Mouse (Mus musculus) urinary bladder, postnatal 36 days (tissue): Measurements from ENCODE around the gene Npm1.
A peak's percentile ranks its signal among the peaks of the same experiment; 100 is the strongest.

Experiments used
- DNase-seq, 2 experiments: peaks; one replicate each; pipeline ENCODE4 v3.0.0; 2022; ENCODE audit warnings: low spot score in 2 of 2, mixed read lengths in 1 of 2

The Npm1 gene

GRCm38 (mm10) chr11:33146143-33146497, 16.9 kb downstream of the Npm1 start:
- DNase-seq = peak; percentile 20 to 78

- DNase-seq = no peak
These were observed 17.5 kb downstream of the Npm1 start for GRCm38 (mm10) chr11:33145201-33146142.

GRCm38 (mm10) chr11:33143906-33144305, 19.1 kb downstream of the Npm1 start:
- DNase-seq = no peak

GRCm38 (mm10) chr11:33142801-33143200, 20.2 kb downstream of the Npm1 start:
- no peak for DNase-seq

- DNase-seq = peak in 1 of 2 experiments; percentile 0
These were observed 22.9 kb downstream of the Npm1 start for GRCm38 (mm10) chr11:33140111-33140460.

- DNase-seq = no peak
These were observed 23.4 kb downstream of the Npm1 start for GRCm38 (mm10) chr11:33139458-33140110.

- no peak for DNase-seq
These were observed 24.3 kb downstream of the Npm1 start for GRCm38 (mm10) chr11:33138686-33139085.

- DNase-seq = no peak
These were observed 28.5 kb downstream of the Npm1 start for GRCm38 (mm10) chr11:33134391-33134986.

GRCm38 (mm10) chr11:33132619-33133338, 30.2 kb downstream of the Npm1 start:
- DNase-seq = no peak

- DNase-seq = no peak
These were observed 35.9 kb downstream of the Npm1 start for GRCm38 (mm10) chr11:33127058-33127457.

GRCm38 (mm10) chr11:33122575-33123268, 40.3 kb downstream of the Npm1 start:
- DNase-seq = no peak

- no peak for DNase-seq
These were observed 43.5 kb downstream of the Npm1 start for GRCm38 (mm10) chr11:33119556-33119955.

GRCm38 (mm10) chr11:33119116-33119515, 43.9 kb downstream of the Npm1 start:
- DNase-seq = no peak

- DNase-seq = no peak
These were observed 44.5 kb downstream of the Npm1 start for GRCm38 (mm10) chr11:33118480-33118879.

- no peak for DNase-seq
These were observed 47.2 kb downstream of the Npm1 start for GRCm38 (mm10) chr11:33115796-33116195.

GRCm38 (mm10) chr11:33112407-33112806, 50.6 kb downstream of the Npm1 start:
- DNase-seq = no peak

GRCm38 (mm10) chr11:33110111-33110510, 52.9 kb downstream of the Npm1 start:
- DNase-seq = no peak

- DNase-seq = no peak
These were observed 55.5 kb downstream of the Npm1 start for GRCm38 (mm10) chr11:33107540-33107939.

- DNase-seq = no peak
These were observed 58.1 kb downstream of the Npm1 start for GRCm38 (mm10) chr11:33104911-33105316.

GRCm38 (mm10) chr11:33103291-33103943, 59.6 kb downstream of the Npm1 start:
- no peak for DNase-seq
